Mouse (Mus musculus): ENCODE measurements around the gene Ttc39d. TPM values are rescaled to one million over a fixed set of nuclear protein-coding genes. Genes with fewer than 3 reads are reported as not detected.
"Not testable (repeated sequence)": the region's sequence is repeated elsewhere in the genome, so short reads cannot be mapped to it uniquely, and the experiment has no call there.

Ttc39d gene
- polyA plus RNA-seq (2012; rRNA removed): 0.09 TPM in 1 of 2 replicates, not detected in the other

DNA sequence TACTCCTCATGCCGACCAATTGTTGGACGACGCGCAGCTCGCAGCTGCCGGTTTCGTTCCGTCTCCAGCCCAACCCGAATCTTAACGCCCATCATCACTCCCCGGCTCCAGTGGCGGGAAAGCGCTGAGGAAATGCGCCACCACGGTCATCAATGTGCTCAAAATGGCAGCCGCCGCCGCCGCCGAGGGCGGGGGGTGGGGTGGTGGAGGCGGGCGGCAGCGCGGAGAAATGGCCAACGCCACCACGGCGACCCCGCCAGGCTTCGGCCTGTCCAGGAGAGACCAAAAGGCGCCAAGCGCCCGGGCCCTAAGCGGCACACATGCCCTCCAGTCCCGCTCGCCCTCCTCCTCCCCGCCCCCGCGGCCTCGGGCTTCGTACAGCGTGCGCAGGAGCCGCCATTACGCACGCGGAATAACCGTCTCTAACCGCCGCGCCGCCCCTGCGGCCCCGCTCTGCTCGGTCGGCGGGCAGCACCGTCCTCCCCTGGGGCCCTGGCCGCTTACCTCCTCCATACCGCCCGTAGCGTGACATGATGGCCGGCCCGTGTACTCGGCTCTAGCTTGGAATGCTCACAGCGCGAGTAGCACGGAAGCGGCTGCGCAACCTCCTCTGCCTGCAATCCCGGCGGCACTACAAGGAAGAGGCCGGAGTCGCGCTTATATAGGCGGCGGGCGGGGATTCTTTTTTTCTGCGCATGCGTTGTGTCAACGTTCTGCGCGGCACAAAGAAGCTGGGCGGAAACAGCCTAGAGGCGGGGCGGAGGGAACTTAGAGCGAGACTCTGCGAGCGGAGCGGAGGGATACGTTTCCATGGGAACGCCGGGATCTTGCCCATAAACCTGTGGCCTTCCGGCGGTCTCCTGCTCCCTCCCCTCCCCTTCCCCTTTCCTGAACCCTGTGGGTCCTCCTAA lies at the start of gene Ttc39d, which contains the start of gene Srsf7:
TSS of gene Ttc39d (plus strand) at position 790 of the 911 bp plus-strand sequence.
TSS of gene Srsf7 (minus strand) at position 637 of the 911 bp plus-strand sequence.
- DNase-seq (ENCODE audit: low spot score): peak; percentile 100

DNA sequence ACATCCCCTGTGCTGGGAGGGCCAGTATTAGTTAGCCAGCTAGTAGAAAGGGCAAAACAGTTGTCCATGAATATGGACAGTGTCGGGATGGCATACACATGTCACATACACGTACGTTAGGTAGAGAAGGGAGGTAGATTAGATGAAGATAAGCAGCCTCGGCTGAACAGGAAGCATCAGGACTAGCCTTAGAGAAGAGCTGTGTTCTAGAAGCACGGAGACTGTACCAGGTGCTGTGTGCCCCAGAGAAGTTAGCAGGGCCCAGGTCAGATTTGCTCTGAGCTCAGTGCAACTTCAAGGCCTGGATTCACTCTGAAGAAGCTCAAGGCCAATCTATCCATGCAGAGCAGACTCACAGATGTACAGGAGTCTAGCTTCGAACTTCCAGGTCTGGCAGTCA lies 49.8 kb upstream of the Ttc39d start:
- no peak for DNase-seq (ENCODE audit: low spot score)

GRCm38 (mm10) chr17:80160454-80160853 lies 46.8 kb upstream of the Ttc39d start:
- DNase-seq (ENCODE audit: low spot score): no peak

DNA sequence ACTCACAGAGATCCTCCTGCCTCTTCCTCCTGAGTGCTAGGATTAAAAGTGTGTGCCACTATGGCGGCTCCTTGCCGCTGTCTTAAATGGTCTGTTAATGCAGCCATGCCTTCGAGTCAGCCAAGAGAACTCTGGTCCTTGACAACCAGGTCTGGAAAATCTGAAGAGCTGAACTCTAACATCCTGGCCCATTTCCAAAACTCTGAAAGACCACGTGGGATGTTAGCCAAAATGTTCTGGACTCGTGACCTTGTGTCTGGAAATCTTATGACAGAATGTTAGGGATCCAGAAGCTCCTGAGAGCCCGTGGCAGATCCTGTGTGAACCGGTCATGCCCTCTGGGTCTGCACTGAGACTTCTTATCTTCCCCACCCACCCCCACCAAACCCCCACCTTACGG lies 43.3 kb upstream of the Ttc39d start:
- no peak for DNase-seq (ENCODE audit: low spot score)

GRCm38 (mm10) chr17:80165741-80166140 lies 41.5 kb upstream of the Ttc39d start:
- DNase-seq (ENCODE audit: low spot score): no peak

DNA sequence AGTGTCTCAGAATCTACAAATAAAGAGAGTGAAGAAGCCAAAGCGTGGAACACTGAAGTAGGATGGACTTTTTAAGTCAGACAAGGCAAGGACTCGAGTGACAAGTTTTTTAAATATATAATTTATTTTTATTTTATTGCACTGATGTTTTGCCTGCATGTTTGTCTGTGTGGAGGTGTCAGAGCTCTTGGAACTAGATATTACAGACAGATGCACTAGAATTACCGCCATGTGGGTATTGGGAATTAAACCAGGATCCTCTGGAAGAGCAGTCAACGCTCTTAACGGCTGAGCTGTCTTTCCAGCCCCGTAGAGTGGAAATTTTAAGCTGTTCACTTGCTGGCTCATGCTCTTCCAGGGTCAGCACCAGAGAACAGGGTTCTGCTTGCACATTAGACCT lies 40.9 kb upstream of the Ttc39d start:
- no peak for DNase-seq (ENCODE audit: low spot score)

DNA sequence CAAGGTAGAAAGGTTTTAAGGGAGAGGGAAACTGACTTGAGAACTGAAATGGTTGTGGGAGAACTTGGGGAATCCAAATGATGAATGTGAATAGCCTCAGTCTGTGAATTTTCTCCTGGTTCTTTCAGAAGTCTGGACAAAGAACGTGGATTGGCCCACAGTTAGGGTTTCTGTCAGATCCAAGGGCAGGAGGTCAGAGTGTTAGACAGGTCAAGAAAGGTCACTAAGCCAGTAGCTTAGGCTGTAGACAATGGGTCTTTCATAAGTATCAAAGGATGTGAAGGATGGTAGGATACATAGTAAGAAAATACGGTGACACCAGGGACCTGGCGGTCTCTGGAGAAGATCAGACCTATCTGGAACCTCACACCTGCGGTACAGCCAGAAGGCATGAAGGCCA lies 39.8 kb upstream of the Ttc39d start:
- DNase-seq (ENCODE audit: low spot score): no peak

- DNase-seq (ENCODE audit: low spot score): no peak
Observed at GRCm38 (mm10) chr17:80167851-80168251, 39.4 kb upstream of the Ttc39d start.

GRCm38 (mm10) chr17:80168425-80169182 lies 38.7 kb upstream of the Ttc39d start:
- no peak for DNase-seq (ENCODE audit: low spot score)

GRCm38 (mm10) chr17:80169792-80170191 lies 37.5 kb upstream of the Ttc39d start:
- no peak for DNase-seq (ENCODE audit: low spot score)

- DNase-seq (ENCODE audit: low spot score): no peak
Observed at GRCm38 (mm10) chr17:80170951-80171350, 36.3 kb upstream of the Ttc39d start.

GRCm38 (mm10) chr17:80171948-80172347 lies 35.3 kb upstream of the Ttc39d start:
- DNase-seq (ENCODE audit: low spot score): no peak

GRCm38 (mm10) chr17:80172761-80173160 lies 34.5 kb upstream of the Ttc39d start:
- DNase-seq (ENCODE audit: low spot score): no peak

- no peak for DNase-seq (ENCODE audit: low spot score)
Observed at GRCm38 (mm10) chr17:80173708-80174107, 33.6 kb upstream of the Ttc39d start.

DNA sequence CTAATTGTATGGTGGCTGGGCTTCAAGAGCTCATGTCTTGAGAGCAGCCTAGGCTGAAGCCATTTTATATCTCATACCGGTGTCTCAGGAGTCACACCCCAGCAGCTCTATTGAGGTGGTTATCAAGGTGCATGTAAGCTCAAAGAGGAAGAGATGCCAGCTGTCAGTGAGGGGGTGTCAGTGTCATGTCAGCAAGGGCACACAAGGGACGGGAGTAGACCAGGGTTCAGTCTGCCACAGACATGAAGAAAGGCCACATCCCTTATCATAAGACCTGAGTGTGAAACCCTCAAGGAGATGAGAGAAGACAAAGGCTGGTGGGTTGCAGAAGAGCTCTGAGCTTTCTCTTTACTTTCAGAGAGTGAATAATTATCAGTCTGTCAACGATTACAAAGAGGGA lies 33.1 kb upstream of the Ttc39d start:
- DNase-seq (ENCODE audit: low spot score): no peak

DNA sequence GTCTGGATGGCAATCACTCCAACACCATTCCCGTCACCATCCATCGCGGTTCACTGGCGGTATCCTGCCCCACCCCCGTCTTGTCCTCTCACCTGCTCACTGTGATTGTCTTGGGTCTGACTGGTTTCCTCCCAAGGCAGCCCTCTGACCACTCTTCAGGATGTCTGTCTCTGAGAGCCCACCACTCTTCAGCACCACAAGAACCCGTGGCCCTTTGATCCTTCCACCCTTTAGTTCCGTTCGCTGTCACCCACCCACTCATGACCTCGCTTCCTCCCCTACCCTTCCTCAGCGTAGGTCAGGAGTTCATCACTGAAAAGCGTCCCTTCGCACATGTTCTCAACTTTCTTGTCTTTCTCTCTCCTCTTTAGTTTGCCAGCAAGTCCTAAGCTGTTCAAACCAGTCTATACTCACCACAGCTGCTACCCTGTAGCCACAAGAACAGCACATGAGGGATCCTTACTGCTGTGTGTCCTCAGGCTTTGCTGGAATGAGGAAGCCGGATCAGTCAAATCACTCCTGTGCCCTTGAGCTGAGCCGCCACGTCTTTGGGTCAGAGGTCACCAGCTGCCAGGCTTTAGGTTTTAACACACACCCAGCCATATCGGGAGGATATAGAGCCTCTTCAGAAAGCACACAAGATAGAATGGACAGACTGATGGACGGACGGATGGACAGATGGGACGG lies 32.4 kb upstream of the Ttc39d start:
- no peak for DNase-seq (ENCODE audit: low spot score)

DNA sequence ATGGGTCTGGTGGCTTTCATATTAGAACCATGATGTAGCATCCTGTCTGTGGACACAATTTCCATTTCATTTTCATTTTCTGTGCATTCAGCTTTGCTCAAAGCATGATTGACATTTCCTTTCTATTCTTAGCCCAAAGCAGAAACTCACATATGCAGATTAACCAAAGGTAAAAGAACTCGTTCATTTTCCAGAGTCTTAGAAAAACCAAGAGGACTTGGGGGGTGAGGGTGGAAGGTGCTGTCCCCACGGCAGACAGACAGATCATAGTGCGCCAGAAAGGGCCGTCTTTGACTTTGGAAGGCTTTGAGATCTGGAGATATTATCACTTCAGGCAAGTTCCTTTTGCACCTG lies 31.9 kb upstream of the Ttc39d start:
- DNase-seq (ENCODE audit: low spot score): no peak

DNA sequence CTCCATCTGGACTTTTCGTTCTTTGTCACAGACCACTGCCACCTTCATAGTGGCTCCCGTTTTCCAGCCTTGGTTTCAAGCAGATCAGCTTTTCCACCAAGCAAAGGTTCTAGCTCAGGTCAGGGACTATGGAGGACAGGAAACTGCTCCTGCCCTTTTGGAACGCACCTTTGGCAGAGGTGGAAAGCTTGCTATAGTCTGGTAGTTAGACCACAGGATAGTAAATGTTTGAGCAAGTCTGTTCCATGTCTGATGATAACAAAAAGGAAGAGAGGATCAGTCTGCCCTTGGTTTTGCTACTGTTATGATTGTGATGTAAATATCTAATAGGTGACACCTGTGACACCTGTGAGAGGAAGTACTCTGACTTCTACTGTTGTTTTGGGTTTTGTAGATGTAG lies 31.3 kb upstream of the Ttc39d start:
- no peak for DNase-seq (ENCODE audit: low spot score)

GRCm38 (mm10) chr17:80178846-80179245 lies 28.4 kb upstream of the Ttc39d start:
- not testable (repeated sequence) for DNase-seq (ENCODE audit: low spot score)

DNA sequence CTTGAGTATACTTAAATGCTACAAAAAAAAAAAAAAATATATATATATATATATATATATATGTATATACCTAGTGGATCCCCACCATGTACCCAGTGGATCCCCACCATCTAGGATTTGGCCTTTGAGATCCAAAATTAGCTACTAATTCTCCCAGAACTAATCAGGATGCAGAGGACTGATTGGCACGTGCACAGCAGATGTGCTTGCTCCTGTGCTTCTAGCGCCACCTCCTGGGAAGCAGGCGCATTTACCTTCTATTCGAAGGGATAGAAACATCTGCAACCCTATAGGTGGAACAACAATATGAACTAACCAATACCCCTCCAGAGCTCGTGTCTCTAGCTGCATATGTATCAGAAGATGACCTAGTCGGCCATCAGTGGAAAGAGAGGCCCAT lies 27.3 kb upstream of the Ttc39d start:
- DNase-seq (ENCODE audit: low spot score): no peak

DNA sequence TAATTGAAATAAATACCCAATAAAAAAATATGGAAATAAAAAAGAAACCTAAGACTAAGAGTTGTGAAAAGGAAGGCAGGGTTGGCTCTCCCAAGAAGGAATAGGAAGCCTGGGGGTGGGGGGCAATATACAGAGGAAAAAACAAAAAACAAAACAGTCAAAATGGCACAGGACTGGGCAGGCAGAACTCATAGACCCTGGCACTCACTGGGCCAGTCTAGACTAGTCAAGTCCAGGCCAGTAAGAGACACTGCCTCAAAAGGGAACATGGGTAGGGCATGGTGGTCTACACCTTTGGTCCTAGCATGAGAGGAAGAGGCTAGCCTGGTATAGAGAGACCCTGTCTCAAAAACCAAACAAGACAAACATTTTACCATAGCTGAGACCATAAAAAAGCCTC lies 26.8 kb upstream of the Ttc39d start:
- DNase-seq (ENCODE audit: low spot score): no peak

- no peak for DNase-seq (ENCODE audit: low spot score)
Observed at GRCm38 (mm10) chr17:80183615-80184014, 23.6 kb upstream of the Ttc39d start.

Measured in urinary bladder, adult 2 months (tissue).